Mouse (Mus musculus) hindbrain, embryonic 11.5 days (tissue): Measurements from ENCODE around the gene Ndufs4. TPM values are rescaled to one million over a fixed set of nuclear protein-coding genes. Genes with fewer than 3 reads are reported as not detected.

Experiments used
- ATAC-seq: fragments of 200-750 bp; cut with Nextera tagmentation; 2 replicates; pipeline ENCODE4 v1.8.0; 2017; ENCODE audit warnings: mild to moderate bottlenecking, moderate TSS enrichment, moderate library complexity; ENCODE audit not compliant: low FRiP score
- DNase-seq: peaks from one replicate; pipeline ENCODE4 v3.0.0-alpha.2; 2015; ENCODE audit warnings: low spot score
- H3K27ac ChIP-seq: fragments of 300-500 bp; sonication (generic); 2 replicates; pipeline ENCODE4 v1.5.1; 2014; ENCODE audit warnings: mild to moderate bottlenecking, low read depth, low read length
- H3K27me3 ChIP-seq: fragments of 300-500 bp; sonication (generic); 2 replicates; pipeline ENCODE4 v1.6.1; 2014; ENCODE audit warnings: mild to moderate bottlenecking, low read length, moderate library complexity, mixed read lengths; ENCODE audit not compliant: control insufficient read depth, insufficient read depth
- H3K36me3 ChIP-seq: fragments of 300-500 bp; sonication (generic); 2 replicates; pipeline ENCODE4 v1.6.1; 2014; ENCODE audit warnings: mild to moderate bottlenecking, low read length, moderate library complexity, mixed read lengths; ENCODE audit not compliant: control insufficient read depth, insufficient read depth
- H3K4me1 ChIP-seq: fragments of 300-500 bp; sonication (generic); replicated peaks from 2 replicates; pipeline ENCODE4 v1.6.1; 2014; ENCODE audit warnings: low read length, mixed read lengths; ENCODE audit not compliant: control insufficient read depth, insufficient read depth
- H3K4me2 ChIP-seq: fragments of 300-500 bp; sonication (generic); replicated peaks from 2 replicates; pipeline ENCODE4 v1.6.1; 2014; ENCODE audit warnings: mild to moderate bottlenecking, low read depth, low read length
- H3K4me3 ChIP-seq: fragments of 300-500 bp; sonication (generic); 2 replicates; pipeline ENCODE4 v1.5.1; 2014; ENCODE audit warnings: low read depth, low read length
- H3K9ac ChIP-seq: fragments of 300-500 bp; sonication (generic); 2 replicates; pipeline ENCODE4 v1.6.1; 2014; ENCODE audit warnings: low read depth, low read length
- H3K9me3 ChIP-seq: fragments of 300-500 bp; sonication (generic); 2 replicates; pipeline ENCODE4 v1.6.1; 2016; ENCODE audit warnings: low read length; ENCODE audit not compliant: control insufficient read depth
- WGBS: fragments of 180-500 bp; shearing (Covaris S2); extraction: QIAGEN DNeasy Blood & Tissue Kit; methylation state at CpG from one replicate; pipeline ENCODE4 v1.1.7; 2014; 5-methylcytosine and 5-hydroxymethylcytosine counted together
- polyA plus RNA-seq: library from polyadenylated mRNA; unstranded; fragments of >200 nt; fragmentation: Nextera tagmentation; extraction: Ambion mirVana; gene quantifications from 2 replicates; pipeline ENCODE4 v1.2.1, GENCODE M21; 2014

The Ndufs4 gene
- polyA plus RNA-seq, 1 experiment from 2014 or later = 356 TPM

GRCm38 (mm10) chr13:114351321-114351946 is 36.6 kb downstream of the Ndufs4 start:
- 57% methylated on average over 8 of the region's 8 CpGs for WGBS
- no peak overlapping the region for H3K9ac ChIP-seq
- H3K9me3 ChIP-seq = no peaks in the 10 kb centered on the region
- no peak overlapping the region for H3K27ac ChIP-seq
- ATAC-seq (no peak), DNase-seq (no peak)
- H3K27me3 ChIP-seq = no peaks in the 10 kb centered on the region
- no peaks in the 10 kb centered on the region for H3K4me1 ChIP-seq
- no peak overlapping the region for H3K4me2 ChIP-seq
- no peaks in the 10 kb centered on the region for H3K36me3 ChIP-seq
- H3K4me3 ChIP-seq = no peak overlapping the region

GRCm38 (mm10) chr13:114344979-114345712 is 42.9 kb downstream of the Ndufs4 start:
- ATAC-seq (peak; percentile 53), DNase-seq (no peak)
- Histone ChIP-seq H3K27me3 (no peaks in the 10 kb centered on the region), H3K36me3 (no peaks in the 10 kb centered on the region), H3K9me3 (no peaks in the 10 kb centered on the region), H3K4me2 (no peak overlapping the region), H3K4me1 (no peaks in the 10 kb centered on the region), H3K4me3 (no peak overlapping the region), H3K9ac (no peak overlapping the region), H3K27ac (no peak overlapping the region)
- WGBS = 64% methylated on average over 13 of the region's 13 CpGs

GRCm38 (mm10) chr13:114344220-114344973 is 43.7 kb downstream of the Ndufs4 start:
- WGBS = 71% methylated on average over 3 of the region's 3 CpGs
- H3K4me3 ChIP-seq = no peak overlapping the region

GRCm38 (mm10) chr13:114343001-114343400 is 45.1 kb downstream of the Ndufs4 start:
- H3K9me3 ChIP-seq = no peaks in the 10 kb centered on the region
- no peak overlapping the region for H3K9ac ChIP-seq
- no peak overlapping the region for H3K4me2 ChIP-seq
- DNase-seq (no peak), ATAC-seq (no peak)
- 20% methylated on average over 8 of the region's 8 CpGs for WGBS
- no peak overlapping the region for H3K4me3 ChIP-seq
- H3K36me3 ChIP-seq = no peaks in the 10 kb centered on the region
- H3K4me1 ChIP-seq = no peaks in the 10 kb centered on the region
- H3K27me3 ChIP-seq = no peaks in the 10 kb centered on the region
- H3K27ac ChIP-seq = no peak overlapping the region

More at GRCm38 (mm10) chr13:114344220-114344973, 43.7 kb downstream of the Ndufs4 start:
- no peaks in the 10 kb centered on the region for H3K9me3 ChIP-seq
- DNase-seq (no peak), ATAC-seq (no peak)
- H3K4me1 ChIP-seq = no peaks in the 10 kb centered on the region
- no peaks in the 10 kb centered on the region for H3K27me3 ChIP-seq
- no peak overlapping the region for H3K4me2 ChIP-seq
- H3K36me3 ChIP-seq = no peaks in the 10 kb centered on the region
- H3K27ac ChIP-seq = no peak overlapping the region
- H3K9ac ChIP-seq = no peak overlapping the region

GRCm38 (mm10) chr13:114319835-114320389 is 68.1 kb downstream of the Ndufs4 start:
- Histone ChIP-seq H3K4me3 (no peak overlapping the region), H3K27me3 (no peaks in the 10 kb centered on the region), H3K4me1 (no peaks in the 10 kb centered on the region), H3K9me3 (no peaks in the 10 kb centered on the region), H3K4me2 (no peak overlapping the region), H3K27ac (no peak overlapping the region), H3K36me3 (no peaks in the 10 kb centered on the region), H3K9ac (no peak overlapping the region)
- WGBS = 56% methylated on average over 2 of the region's 2 CpGs
- DNase-seq = no peak
- ATAC-seq = no peak

- no peak overlapping the region for H3K9ac ChIP-seq
- ATAC-seq (no peak), DNase-seq (no peak)
- H3K4me2 ChIP-seq = no peak overlapping the region
- H3K4me1 ChIP-seq = no peaks in the 10 kb centered on the region
- no peaks in the 10 kb centered on the region for H3K9me3 ChIP-seq
- H3K27me3 ChIP-seq = no peaks in the 10 kb centered on the region
- no peaks in the 10 kb centered on the region for H3K36me3 ChIP-seq
- H3K27ac ChIP-seq = no peak overlapping the region
- H3K4me3 ChIP-seq = no peak overlapping the region
These were observed 68.9 kb downstream of the Ndufs4 start for GRCm38 (mm10) chr13:114319136-114319535.

- H3K4me1 ChIP-seq = no peaks in the 10 kb centered on the region
- no peak overlapping the region for H3K9ac ChIP-seq
- H3K4me2 ChIP-seq = no peak overlapping the region
- DNase-seq (no peak), ATAC-seq (no peak)
- no peaks in the 10 kb centered on the region for H3K9me3 ChIP-seq
- H3K36me3 ChIP-seq = no peaks in the 10 kb centered on the region
- WGBS = 93% methylated on average over 3 of the region's 3 CpGs
- no peak overlapping the region for H3K4me3 ChIP-seq
- no peak overlapping the region for H3K27ac ChIP-seq
- H3K27me3 ChIP-seq = no peaks in the 10 kb centered on the region
These were observed 72.7 kb downstream of the Ndufs4 start for GRCm38 (mm10) chr13:114315374-114315773.

- no peak for ATAC-seq
- Histone ChIP-seq H3K4me2 (no peak overlapping the region), H3K27ac (no peak overlapping the region), H3K9me3 (no peaks in the 10 kb centered on the region), H3K9ac (no peak overlapping the region), H3K27me3 (no peaks in the 10 kb centered on the region), H3K4me1 (no peaks in the 10 kb centered on the region), H3K4me3 (no peak overlapping the region), H3K36me3 (no peaks in the 10 kb centered on the region)
- no peak for DNase-seq
- 76% methylated on average over 3 of the region's 3 CpGs for WGBS
These were observed 73.1 kb downstream of the Ndufs4 start for GRCm38 (mm10) chr13:114314953-114315352.
